Mouse (Mus musculus) liver, embryonic 18 days (tissue): Measurements from ENCODE around the gene Irf6. TPM values are rescaled to one million over a fixed set of nuclear protein-coding genes. Genes with fewer than 3 reads are reported as not detected.

ENCODE experiments used
- polyA plus RNA-seq: library from polyadenylated mRNA; depleted of rRNA; stranded (reverse); fragments of >200 nt; gene quantifications from 2 replicates; pipeline ENCODE4 v1.2.3, GENCODE M21; 2012; rRNA removed

The Irf6 gene
- 12.9 and 15.1 TPM in 2 replicates for polyA plus RNA-seq

GRCm38 (mm10) chr1:193152872-193153271 lies at the start of gene Irf6:
TSS of gene Irf6 (plus strand) at chr1:193153111.

GRCm38 (mm10) chr1:193129786-193130455 lies 23.0 kb upstream of the Irf6 start, which contains the start of gene Diexf:
TSS of gene Diexf (minus strand) at chr1:193130272.

DNA sequence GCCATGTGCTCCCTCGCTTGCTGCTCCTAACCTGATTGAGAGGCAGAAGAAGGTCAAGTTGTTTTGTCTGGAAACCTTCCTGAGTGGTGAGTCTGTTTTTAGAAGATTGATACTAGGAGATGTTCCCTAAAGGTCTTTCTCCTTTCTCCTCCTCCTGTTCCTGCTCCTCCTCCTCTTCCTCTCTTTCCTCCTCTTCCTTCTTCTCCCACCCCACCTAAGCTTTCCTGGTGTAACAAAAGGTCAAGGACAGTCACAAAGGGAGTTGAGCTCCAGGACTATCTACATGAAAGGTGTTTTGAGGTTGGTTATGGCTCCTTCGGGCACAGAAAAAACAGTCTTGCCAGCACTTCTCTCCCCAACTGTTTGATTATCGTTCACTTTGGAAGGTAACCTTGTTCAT lies 14.8 kb downstream of the Irf6 start, which contains the start of gene A130010J15Rik:
TSS of gene A130010J15Rik (plus strand) at position 301 of the 400 bp plus-strand sequence.

GRCm38 (mm10) chr1:193201383-193201778 lies 48.5 kb downstream of the Irf6 start, which contains the start of gene Traf3ip3:
TSS of gene Traf3ip3 (minus strand) at chr1:193201703.

GRCm38 (mm10) chr1:193207503-193207902 lies 54.6 kb downstream of the Irf6 start, which contains the start of gene Lamb3:
TSS of gene Lamb3 (plus strand) at chr1:193207699.

Other genes starting within 250 kb of the Irf6 start
- 1.9 and 2.3 TPM in 2 replicates for gene Syt14, start 117.3 kb upstream of the Irf6 start, polyA plus RNA-seq
- 7.0 and 7.8 TPM in 2 replicates for gene Diexf, start 22.8 kb upstream of the Irf6 start, polyA plus RNA-seq
- 2.2 and 2.6 TPM in 2 replicates for gene A130010J15Rik, start 14.9 kb downstream of the Irf6 start, polyA plus RNA-seq
- 9.9 and 11.5 TPM in 2 replicates for gene Traf3ip3, start 48.6 kb downstream of the Irf6 start, polyA plus RNA-seq
- 1.4 and 2.2 TPM in 2 replicates for gene Lamb3, start 54.6 kb downstream of the Irf6 start, polyA plus RNA-seq
- 121 and 154 TPM in 2 replicates for gene Hsd11b1, start 111.0 kb downstream of the Irf6 start, polyA plus RNA-seq
- 364 and 512 TPM in 2 replicates for gene G0s2, start 120.1 kb downstream of the Irf6 start, polyA plus RNA-seq
- 0.26 and 0.28 TPM in 2 replicates for gene Camk1g, start 217.2 kb downstream of the Irf6 start, polyA plus RNA-seq